Mouse (Mus musculus) cortical plate, adult 2 months (tissue): Measurements from ENCODE around the gene Hist2h2be.

Experiments
- CTCF ChIP-seq: fragments of 200-500 bp; IDR thresholded peaks from 2 replicates; pipeline ENCODE4 v1.5.1; 2011; ENCODE audit warnings: mild to moderate bottlenecking, control low read depth, low read length; ENCODE audit not compliant: insufficient read depth; ENCODE audit errors: extremely low read depth
- POLR2A ChIP-seq: fragments of 200-500 bp; IDR thresholded peaks from 2 replicates; pipeline ENCODE4 v1.6.1; 2011; ENCODE audit warnings: mild to moderate bottlenecking, low read length, control low read depth; ENCODE audit not compliant: insufficient read depth; ENCODE audit errors: extremely low read depth

GRCm38 (mm10) chr3:96196437-96197128 lies 24.3 kb upstream of the Hist2h2be start:
- TF ChIP-seq CTCF: no peak
- no peak for TF ChIP-seq POLR2A
